Mouse (Mus musculus) frontal cortex, postnatal 36 days (tissue): Measurements from ENCODE around the gene Mapk1ip1l.
"Not testable (repeated sequence)": the region's sequence is repeated elsewhere in the genome, so short reads cannot be mapped to it uniquely, and the experiment has no call there.

Experiments
- DNase-seq, 2 experiments: peaks; one replicate each; pipeline ENCODE4 v3.0.0; 2022; ENCODE audit warnings: low spot score in 2 of 2

Gene Mapk1ip1l

GRCm38 (mm10) chr14:47304814-47305405 is 6.8 kb downstream of the Mapk1ip1l start:
- DNase-seq = no peak

- no peak for DNase-seq
Measured at GRCm38 (mm10) chr14:47305933-47306332, 7.9 kb downstream of the Mapk1ip1l start.

GRCm38 (mm10) chr14:47307669-47308068 is 9.6 kb downstream of the Mapk1ip1l start:
- DNase-seq = no peak

- no peak for DNase-seq
Measured at GRCm38 (mm10) chr14:47309061-47309460, 11.0 kb downstream of the Mapk1ip1l start.

GRCm38 (mm10) chr14:47310342-47311181 is 12.5 kb downstream of the Mapk1ip1l start:
- no peak for DNase-seq

GRCm38 (mm10) chr14:47319362-47319761 is 21.3 kb downstream of the Mapk1ip1l start:
- DNase-seq = no peak

- DNase-seq = not testable (repeated sequence)
Measured at GRCm38 (mm10) chr14:47321581-47321980, 23.5 kb downstream of the Mapk1ip1l start.

- DNase-seq = peak in 1 of 2 experiments; percentile 28
Measured at GRCm38 (mm10) chr14:47325965-47326761, 28.1 kb downstream of the Mapk1ip1l start.

GRCm38 (mm10) chr14:47327347-47327746 is 29.3 kb downstream of the Mapk1ip1l start:
- no peak for DNase-seq

- DNase-seq = no peak
Measured at GRCm38 (mm10) chr14:47331920-47332319, 33.9 kb downstream of the Mapk1ip1l start.

GRCm38 (mm10) chr14:47334819-47335218 is 36.8 kb downstream of the Mapk1ip1l start:
- DNase-seq = peak; percentile 65 to 81

GRCm38 (mm10) chr14:47335300-47335699 is 37.2 kb downstream of the Mapk1ip1l start:
- DNase-seq = no peak

- DNase-seq = no peak
Measured at GRCm38 (mm10) chr14:47340231-47340925, 42.3 kb downstream of the Mapk1ip1l start.

- no peak for DNase-seq
Measured at GRCm38 (mm10) chr14:47341811-47342291, 43.8 kb downstream of the Mapk1ip1l start.

GRCm38 (mm10) chr14:47346715-47347114 is 48.6 kb downstream of the Mapk1ip1l start:
- no peak for DNase-seq

GRCm38 (mm10) chr14:47350974-47351373 is 52.9 kb downstream of the Mapk1ip1l start:
- DNase-seq = no peak

- no peak for DNase-seq
Measured at GRCm38 (mm10) chr14:47352272-47352671, 54.2 kb downstream of the Mapk1ip1l start.

- DNase-seq = no peak
Measured at GRCm38 (mm10) chr14:47353240-47353639, 55.2 kb downstream of the Mapk1ip1l start.

- DNase-seq = no peak
Measured at GRCm38 (mm10) chr14:47354111-47354577, 56.1 kb downstream of the Mapk1ip1l start.

- no peak for DNase-seq
Measured at GRCm38 (mm10) chr14:47354948-47355347, 56.9 kb downstream of the Mapk1ip1l start.

GRCm38 (mm10) chr14:47356622-47357021 is 58.6 kb downstream of the Mapk1ip1l start:
- no peak for DNase-seq
